Mouse (Mus musculus) stomach, embryonic 14.5 days (tissue): Measurements from ENCODE around the gene Nr2f6. TPM values are rescaled to one million over a fixed set of nuclear protein-coding genes. Genes with fewer than 3 reads are reported as not detected.
"Not testable (repeated sequence)": the region's sequence is repeated elsewhere in the genome, so short reads cannot be mapped to it uniquely, and the experiment has no call there.

ENCODE experiments used
- ATAC-seq: fragments of 200-750 bp; cut with Nextera tagmentation; 2 replicates; pipeline ENCODE4 v1.8.0; 2017; ENCODE audit warnings: low read depth, moderate TSS enrichment; ENCODE audit not compliant: insufficient number of reproducible peaks, insufficient read depth, low FRiP score
- H3K27ac ChIP-seq: fragments of 300-500 bp; sonication (generic); 2 replicates; pipeline ENCODE4 v1.5.1; 2014; ENCODE audit warnings: mild to moderate bottlenecking, low read length, moderate library complexity, mixed read lengths
- H3K27me3 ChIP-seq: fragments of 300-500 bp; sonication (generic); 2 replicates; pipeline ENCODE4 v1.6.1; 2014; ENCODE audit warnings: low read length, control low read depth, mixed read lengths; ENCODE audit not compliant: control insufficient read depth, insufficient read depth
- H3K36me3 ChIP-seq: fragments of 300-500 bp; sonication (generic); 2 replicates; pipeline ENCODE4 v1.6.1; 2014; ENCODE audit warnings: mild to moderate bottlenecking, control low read depth, low read length, moderate library complexity, mixed read lengths; ENCODE audit not compliant: control insufficient read depth, insufficient read depth
- H3K4me1 ChIP-seq: fragments of 300-500 bp; sonication (generic); 2 replicates; pipeline ENCODE4 v1.6.1; 2014; ENCODE audit warnings: low read length, control low read depth, mixed read lengths; ENCODE audit not compliant: control insufficient read depth, insufficient read depth
- H3K4me2 ChIP-seq: fragments of 300-500 bp; sonication (generic); replicated peaks from 2 replicates; pipeline ENCODE4 v1.6.1; 2014; ENCODE audit warnings: low read depth, low read length, control low read depth
- H3K4me3 ChIP-seq: fragments of 300-500 bp; sonication (generic); 2 replicates; pipeline ENCODE4 v1.5.1; 2014; ENCODE audit warnings: low read depth, low read length, control low read depth
- H3K9ac ChIP-seq: fragments of 300-500 bp; sonication (generic); replicated peaks from 2 replicates; pipeline ENCODE4 v1.6.1; 2014; ENCODE audit warnings: low read depth, mild to moderate bottlenecking, control low read depth, low read length, moderate library complexity, mixed read lengths
- H3K9me3 ChIP-seq: fragments of 300-500 bp; sonication (generic); 2 replicates; pipeline ENCODE4 v1.6.1; 2016; ENCODE audit warnings: low read depth, low read length, control low read depth; ENCODE audit not compliant: control insufficient read depth
- WGBS: fragments of 180-500 bp; shearing (Covaris S2); extraction: QIAGEN DNeasy Blood & Tissue Kit; methylation state at CpG from one replicate; pipeline ENCODE4 v1.1.7; 2014; 5-methylcytosine and 5-hydroxymethylcytosine counted together
- polyA plus RNA-seq: library from polyadenylated mRNA; unstranded; fragments of >200 nt; fragmentation: Nextera tagmentation; extraction: Ambion mirVana; gene quantifications from 2 replicates; pipeline ENCODE4 v1.2.1, GENCODE M21; 2014

Gene Nr2f6
- polyA plus RNA-seq, 1 experiment from 2014 or later = 52.7 TPM

GRCm38 (mm10) chr8:71366771-71367528 lies 14.8 kb downstream of the Nr2f6 start, which contains the start of gene Use1:
Use1 (plus strand) TSS chr8:71366848.
- ATAC-seq = peak; percentile 84
- H3K4me3 ChIP-seq = peak within 1 kb of the TSS; percentile 52
- WGBS = under 1% methylated on average over 56 of the region's 56 CpGs
- H3K4me2 ChIP-seq = peak within 1 kb of the TSS; percentile 78
- no peaks in the 10 kb centered on the region for H3K27me3 ChIP-seq
- peak within 1 kb of the TSS; percentile 57 for H3K9ac ChIP-seq
- peak within 1 kb of the TSS; percentile 86 for H3K27ac ChIP-seq
- H3K4me1 ChIP-seq = peaks cover 13% of the 10 kb centered on the region
- no peaks in the 10 kb centered on the region for H3K9me3 ChIP-seq
- H3K36me3 ChIP-seq = peaks cover 10% of the 10 kb centered on the region; the same call in 1 of the 2 replicates

GRCm38 (mm10) chr8:71358026-71358425 lies 23.7 kb downstream of the Nr2f6 start:
- H3K4me3 ChIP-seq = no peak overlapping the region
- WGBS = 83% methylated on average over 3 of the region's 3 CpGs
- H3K27me3 ChIP-seq = no peaks in the 10 kb centered on the region
- ATAC-seq = no peak
- peaks cover 62% of the 10 kb centered on the region for H3K36me3 ChIP-seq
- no peak overlapping the region for H3K27ac ChIP-seq
- H3K9ac ChIP-seq = no peak overlapping the region
- H3K4me1 ChIP-seq = no peaks in the 10 kb centered on the region
- H3K4me2 ChIP-seq = no peak overlapping the region
- no peaks in the 10 kb centered on the region for H3K9me3 ChIP-seq

GRCm38 (mm10) chr8:71351520-71351919 lies 30.2 kb downstream of the Nr2f6 start:
- no peak for ATAC-seq
- no peak overlapping the region for H3K4me3 ChIP-seq
- no peak overlapping the region for H3K27ac ChIP-seq
- 91% methylated on average over 1 of the region's 1 CpGs for WGBS
- H3K4me1 ChIP-seq = no peaks in the 10 kb centered on the region
- H3K27me3 ChIP-seq = no peaks in the 10 kb centered on the region
- H3K9me3 ChIP-seq = no peaks in the 10 kb centered on the region
- no peak overlapping the region for H3K9ac ChIP-seq
- peaks cover 85% of the 10 kb centered on the region for H3K36me3 ChIP-seq
- no peak overlapping the region for H3K4me2 ChIP-seq

GRCm38 (mm10) chr8:71351117-71351516 lies 30.6 kb downstream of the Nr2f6 start:
- Histone ChIP-seq H3K4me2 (no peak overlapping the region), H3K4me1 (no peaks in the 10 kb centered on the region), H3K4me3 (no peak overlapping the region), H3K27ac (no peak overlapping the region), H3K36me3 (peaks cover 85% of the 10 kb centered on the region), H3K27me3 (no peaks in the 10 kb centered on the region), H3K9ac (no peak overlapping the region), H3K9me3 (no peaks in the 10 kb centered on the region)
- 77% methylated on average over 3 of the region's 3 CpGs for WGBS
- ATAC-seq = no peak

GRCm38 (mm10) chr8:71346581-71346980 lies 35.2 kb downstream of the Nr2f6 start:
- H3K4me2 ChIP-seq = no peak overlapping the region
- no peaks in the 10 kb centered on the region for H3K27me3 ChIP-seq
- H3K27ac ChIP-seq = no peak overlapping the region
- H3K9me3 ChIP-seq = no peaks in the 10 kb centered on the region
- no peaks in the 10 kb centered on the region for H3K4me1 ChIP-seq
- WGBS = 79% methylated on average over 1 of the region's 1 CpGs
- H3K9ac ChIP-seq = no peak overlapping the region
- ATAC-seq = no peak
- no peak overlapping the region for H3K4me3 ChIP-seq
- H3K36me3 ChIP-seq = peaks cover 73% of the 10 kb centered on the region

GRCm38 (mm10) chr8:71340625-71341024 lies 41.1 kb downstream of the Nr2f6 start:
- no peak overlapping the region for H3K4me3 ChIP-seq
- peaks cover 36% of the 10 kb centered on the region for H3K36me3 ChIP-seq
- H3K4me2 ChIP-seq = no peak overlapping the region
- H3K9ac ChIP-seq = no peak overlapping the region
- no peak for ATAC-seq
- H3K27me3 ChIP-seq = no peaks in the 10 kb centered on the region
- WGBS = 70% methylated on average over 5 of the region's 5 CpGs
- H3K4me1 ChIP-seq = no peaks in the 10 kb centered on the region
- H3K27ac ChIP-seq = no peak overlapping the region
- no peaks in the 10 kb centered on the region for H3K9me3 ChIP-seq

- not testable (repeated sequence) for H3K9me3 ChIP-seq, H3K27me3 ChIP-seq, H3K4me1 ChIP-seq, H3K4me3 ChIP-seq, H3K27ac ChIP-seq, H3K4me2 ChIP-seq, ATAC-seq, H3K9ac ChIP-seq
- 91% methylated on average over 6 of the region's 6 CpGs for WGBS
- peaks cover 23% of the 10 kb centered on the region for H3K36me3 ChIP-seq
These were observed 43.9 kb downstream of the Nr2f6 start for GRCm38 (mm10) chr8:71337834-71338233.

- no peaks in the 10 kb centered on the region for H3K4me1 ChIP-seq
- ATAC-seq = no peak
- H3K9me3 ChIP-seq = no peaks in the 10 kb centered on the region
- H3K9ac ChIP-seq = no peak overlapping the region
- H3K27ac ChIP-seq = no peak overlapping the region
- H3K4me2 ChIP-seq = no peak overlapping the region
- H3K4me3 ChIP-seq = no peak overlapping the region
- WGBS = 92% methylated on average over 1 of the region's 1 CpGs
- no peaks in the 10 kb centered on the region for H3K27me3 ChIP-seq
- peaks cover 46% of the 10 kb centered on the region for H3K36me3 ChIP-seq
These were observed 56.9 kb downstream of the Nr2f6 start for GRCm38 (mm10) chr8:71324848-71325247.
